Comparison of ENCODE assay signal across 8 mouse cellular contexts in genomic region chr10:17722158-17722557, GRCm38 (mm10). TPM values are rescaled to one million over a fixed set of nuclear protein-coding genes. Genes with fewer than 3 reads are reported as not detected.
A peak's percentile ranks its signal among the peaks of the same experiment; 100 is the strongest.
DNase-seq lines count a peak whose midpoint lies in the region; ATAC-seq and TF ChIP-seq lines count a peak whose summit lies in the region.

No protein-coding gene starts in this region.

- WGBS in forebrain, embryonic 12.5 days = under 1% methylated on average over 24 of the region's 24 CpGs
- WGBS in heart, postnatal 0 days = 0% methylated on average over 24 of the region's 24 CpGs
- 0% methylated on average over 24 of the region's 24 CpGs for WGBS in liver, embryonic 16.5 days (ENCODE audit: insufficient replicate concordance)
- WGBS in neural tube, embryonic 14.5 days = under 1% methylated on average over 24 of the region's 24 CpGs

- H3K9ac ChIP-seq in CH12.LX (ENCODE audit: insufficient read depth, low read depth) = peak overlapping the region; percentile 79
- peak overlapping the region; percentile 93 for H3K9ac ChIP-seq in forebrain, embryonic 12.5 days
- peak overlapping the region; percentile 97 for H3K9ac ChIP-seq in heart, postnatal 0 days (replicated peaks; ENCODE audit: low read depth, low read length)
- peak overlapping the region; percentile 69 for H3K9ac ChIP-seq in liver, embryonic 16.5 days (ENCODE audit: low read depth, low read length)
- H3K9ac ChIP-seq in neural tube, embryonic 14.5 days (replicated peaks; ENCODE audit: low read depth, low read length) = peak overlapping the region; percentile 96

- H3K9me3 ChIP-seq in CH12.LX (replicated peaks; ENCODE audit: low read length) = no peaks in the 10 kb centered on the region
- H3K9me3 ChIP-seq in forebrain, embryonic 12.5 days = no peaks in the 10 kb centered on the region
- H3K9me3 ChIP-seq in heart, postnatal 0 days (replicated peaks; ENCODE audit: control insufficient read depth, low read length) = no peaks in the 10 kb centered on the region
- H3K9me3 ChIP-seq in liver, embryonic 16.5 days (replicated peaks; ENCODE audit: control insufficient read depth, low read length) = no peaks in the 10 kb centered on the region
- no peaks in the 10 kb centered on the region for H3K9me3 ChIP-seq in neural tube, embryonic 14.5 days (ENCODE audit: control insufficient read depth, low read length)

- peak in 1 of 2 experiments; percentile 30; a peak in 1 of 4 replicates for TF ChIP-seq CTCF in CH12.LX (conservative IDR thresholded peaks at IDR 0.05 in 1 of 2, IDR thresholded peaks at IDR 0.05 in 1 of 2; ENCODE audit: low read depth in 2 of 2, low read length in 2 of 2)
- TF ChIP-seq CTCF in heart, postnatal 0 days (IDR thresholded peaks at IDR 0.05; ENCODE audit: low read depth) = no peak

- H3K27me3 ChIP-seq in CH12.LX (replicated peaks) = no peaks in the 10 kb centered on the region
- H3K27me3 ChIP-seq in forebrain, embryonic 12.5 days = no peaks in the 10 kb centered on the region
- H3K27me3 ChIP-seq in heart, postnatal 0 days (ENCODE audit: control insufficient read depth, insufficient read depth, low read length) = no peaks in the 10 kb centered on the region
- no peaks in the 10 kb centered on the region for H3K27me3 ChIP-seq in liver, embryonic 16.5 days (ENCODE audit: control insufficient read depth, insufficient read depth, low read depth, low read length)
- H3K27me3 ChIP-seq in neural tube, embryonic 14.5 days (ENCODE audit: control insufficient read depth, insufficient read depth, low read length) = no peaks in the 10 kb centered on the region

- peak; percentile 38 for TF ChIP-seq EP300 in CH12.LX (IDR thresholded peaks at IDR 0.05; ENCODE audit: low read length)
- TF ChIP-seq EP300 in heart, postnatal 0 days (IDR thresholded peaks at IDR 0.05; ENCODE audit: low read depth) = peak; percentile 79

- peak; percentile 31; the same call in 1 of the 2 replicates for TF ChIP-seq RAD21 in CH12.LX (IDR thresholded peaks at IDR 0.05; ENCODE audit: low read depth, low read length)

- peak; percentile 80 for ATAC-seq in forebrain, embryonic 12.5 days (ENCODE audit: low FRiP score)
- peak; percentile 75 for ATAC-seq in heart, postnatal 0 days (ENCODE audit: insufficient read depth, low read depth)
- peak; percentile 79 for ATAC-seq in liver, embryonic 16.5 days (ENCODE audit: low read depth)
- peak; percentile 85 for ATAC-seq in neural tube, embryonic 14.5 days (ENCODE audit: low read depth)

- peak; percentile 32; the same call in 1 of the 2 replicates for TF ChIP-seq POLR2A in CH12.LX (IDR thresholded peaks at IDR 0.05; ENCODE audit: low read depth, low read length)

- dilution Hi-C loops in CH12.LX (cut with MboI; ENCODE audit: extremely low pct_ligation_motif_present, extremely low pct_unique_long_range_greater_than_20kb, low sequenced_read_pairs) = no loop called here

- DNase-seq in CH12.LX (ENCODE audit: extremely low read depth) = peak; percentile 93
- peak; percentile 88 for DNase-seq in c-Kit-positive CD71-positive TER-119-positive erythroid progenitor cells, embryonic 14.5 days (ENCODE audit: low spot score)
- DNase-seq in heart, postnatal 0 days (ENCODE audit: low spot score) = peak; percentile 93
- DNase-seq in kidney, postnatal 4 days = peak; percentile 96 to 97
- peak; percentile 98 for DNase-seq in testis, postnatal 10 days (ENCODE audit: low spot score)

- peak overlapping the region; percentile 70 to 93 (median 78) for H3K4me3 ChIP-seq in CH12.LX (replicated peaks in 1 of 3; ENCODE audit: low read depth in 2 of 3, low read length in 2 of 3, poor library complexity in 1 of 3)
- peak overlapping the region; percentile 90 for H3K4me3 ChIP-seq in forebrain, embryonic 12.5 days (replicated peaks)
- peak overlapping the region; percentile 93 for H3K4me3 ChIP-seq in heart, postnatal 0 days (ENCODE audit: low read depth, low read length)
- peak overlapping the region; percentile 89 for H3K4me3 ChIP-seq in liver, embryonic 16.5 days (ENCODE audit: low read depth, low read length)
- peak overlapping the region; percentile 94 for H3K4me3 ChIP-seq in neural tube, embryonic 14.5 days (ENCODE audit: low read depth, low read length)

- H3K79me2 ChIP-seq in CH12.LX (replicated peaks; ENCODE audit: control insufficient read depth, extremely low read depth, insufficient read depth, poor library complexity, severe bottlenecking) = peaks cover 23% of the 10 kb centered on the region

- peaks cover 5 to 27% of the 10 kb centered on the region in 2 experiments; a peak in 3 of 4 replicates for H3K4me1 ChIP-seq in CH12.LX (ENCODE audit: control insufficient read depth in 1 of 2, insufficient read depth in 2 of 2)
- H3K4me1 ChIP-seq in forebrain, embryonic 12.5 days = peaks cover 20% of the 10 kb centered on the region
- peaks cover 16% of the 10 kb centered on the region for H3K4me1 ChIP-seq in heart, postnatal 0 days (ENCODE audit: control insufficient read depth, insufficient read depth)
- H3K4me1 ChIP-seq in liver, embryonic 16.5 days (ENCODE audit: control insufficient read depth, low read depth, low read length) = peaks cover 36% of the 10 kb centered on the region
- peaks cover 17% of the 10 kb centered on the region; the same call in 1 of the 2 replicates for H3K4me1 ChIP-seq in neural tube, embryonic 14.5 days (ENCODE audit: control insufficient read depth, insufficient read depth, low read length)

- peaks cover 11 to 22% of the 10 kb centered on the region in 2 experiments for H3K36me3 ChIP-seq in CH12.LX (replicated peaks in 1 of 2; ENCODE audit: control insufficient read depth in 1 of 2, insufficient read depth in 1 of 2, low read length in 1 of 2)
- no peaks in the 10 kb centered on the region for H3K36me3 ChIP-seq in forebrain, embryonic 12.5 days (replicated peaks)
- no peaks in the 10 kb centered on the region for H3K36me3 ChIP-seq in heart, postnatal 0 days (replicated peaks; ENCODE audit: control insufficient read depth, insufficient read depth, low read length)
- H3K36me3 ChIP-seq in liver, embryonic 16.5 days (ENCODE audit: control insufficient read depth, insufficient read depth) = no peaks in the 10 kb centered on the region
- no peaks in the 10 kb centered on the region for H3K36me3 ChIP-seq in neural tube, embryonic 14.5 days (ENCODE audit: control insufficient read depth, insufficient read depth, low read length)

- in situ Hi-C loops in CH12.LX (cut with MboI; ENCODE audit: low pct_ligation_motif_present, low pct_unique_long_range_greater_than_20kb, low sequenced_read_pairs) = loop anchor here (5.0 to 25.0 kb wide), 4 partner anchors 40 to 735 kb away; no protein-coding TSS in a partner anchor

- H3K4me2 ChIP-seq in CH12.LX (ENCODE audit: insufficient read depth, low read depth, poor library complexity, severe bottlenecking) = peak overlapping the region; percentile 68
- H3K4me2 ChIP-seq in forebrain, embryonic 12.5 days = peak overlapping the region; percentile 64
- peak overlapping the region; percentile 96 for H3K4me2 ChIP-seq in heart, postnatal 0 days (ENCODE audit: low read depth, low read length)
- peak overlapping the region; percentile 95 for H3K4me2 ChIP-seq in liver, embryonic 16.5 days (ENCODE audit: low read depth, low read length)
- H3K4me2 ChIP-seq in neural tube, embryonic 14.5 days (ENCODE audit: low read depth, low read length) = peak overlapping the region; percentile 79

- H3K27ac ChIP-seq in CH12.LX (ENCODE audit: insufficient read depth, low read depth) = peak overlapping the region; percentile 91
- peak overlapping the region; percentile 99 for H3K27ac ChIP-seq in forebrain, embryonic 12.5 days
- H3K27ac ChIP-seq in heart, postnatal 0 days (ENCODE audit: low read depth) = peak overlapping the region; percentile 100
- H3K27ac ChIP-seq in liver, embryonic 16.5 days (ENCODE audit: low read length) = peak overlapping the region; percentile 95
- peak overlapping the region; percentile 98 for H3K27ac ChIP-seq in neural tube, embryonic 14.5 days (ENCODE audit: low read depth, low read length)

TF ChIP-seq in CH12.LX, 34 proteins besides CTCF, POLR2A, EP300 and RAD21 (continues in another document):
- TF ChIP-seq MYC (IDR thresholded peaks at IDR 0.05; ENCODE audit: low read depth, low read length) (peak; percentile 40; the same call in 1 of the 2 replicates), ETS1 (conservative IDR thresholded peaks at IDR 0.05; ENCODE audit: low read depth, low read length) (peak; percentile 56; the same call in 1 of the 2 replicates), JUN (IDR thresholded peaks at IDR 0.05; ENCODE audit: insufficient read depth, low read depth, low read length) (no peak), ZKSCAN1 (IDR thresholded peaks at IDR 0.05; ENCODE audit: borderline replicate concordance, low read depth, low read length) (no peak), SMC3 (IDR thresholded peaks at IDR 0.05; ENCODE audit: low read depth, low read length) (peak; percentile 24), MAX (IDR thresholded peaks at IDR 0.05; ENCODE audit: low read length) (no peak; the same call in 1 of the 2 replicates), CHD1 (IDR thresholded peaks at IDR 0.05; ENCODE audit: low read depth, low read length) (0 out of 2 replicates have a peak, but pooled peaks have one; percentile 45), MAFK (IDR thresholded peaks at IDR 0.05; ENCODE audit: insufficient replicate concordance, low read length) (0 out of 2 replicates have a peak, but pooled peaks have one; percentile 31), ZNF384 (IDR thresholded peaks at IDR 0.05; ENCODE audit: low read depth, low read length) (peak; percentile 3; the same call in 1 of the 2 replicates), NRF1 (IDR thresholded peaks at IDR 0.05; ENCODE audit: low read depth, low read length) (no peak; the same call in 1 of the 2 replicates), ELF1 (IDR thresholded peaks at IDR 0.05; ENCODE audit: low read depth, low read length) (no peak; the same call in none of the 2 replicates), HCFC1 (IDR thresholded peaks at IDR 0.05; ENCODE audit: low read depth, low read length) (peak; percentile 58), KAT2A (IDR thresholded peaks at IDR 0.05; ENCODE audit: insufficient replicate concordance, low read length) (no peak), MEF2A (IDR thresholded peaks at IDR 0.05; ENCODE audit: borderline replicate concordance, low read depth, low read length) (peak; percentile 11; the same call in 1 of the 2 replicates), SIN3A (IDR thresholded peaks at IDR 0.05; ENCODE audit: low read length) (peak; percentile 90)

RNA-seq across cellular contexts. Expression of gene Cited2, which starts 0.9 kb away (rescaled TPM):
- total RNA-seq in CH12.LX (2012; rRNA removed) (25.3 and 28.6 TPM in 2 replicates), CH12.LX (2014; rRNA removed) (22.6 and 23.7 TPM in 2 replicates)
- polyA plus RNA-seq in CH12.LX (2012; ENCODE audit: insufficient read length, low read depth) = 119 and 149 TPM in 2 replicates
- polyA plus RNA-seq in forebrain, embryonic 12.5 days (2016; fragmentation: Nextera tagmentation; extraction: Ambion mirVana) = 67.6 and 74.3 TPM in 2 replicates
- 57.6 and 63.6 TPM in 2 replicates for total RNA-seq in heart, postnatal 0 days (2014; rRNA removed; ENCODE audit: low replicate concordance)
- polyA plus RNA-seq in heart, postnatal 0 days (2015; fragmentation: Nextera tagmentation; extraction: Ambion mirVana) = 15.8 and 23.1 TPM in 2 replicates
- 14.5 and 19.4 TPM in 2 replicates for polyA plus RNA-seq in liver, embryonic 16.5 days (2015; fragmentation: Nextera tagmentation; extraction: Ambion mirVana)
- polyA plus RNA-seq in neural tube, embryonic 14.5 days (2014; fragmentation: Nextera tagmentation; extraction: Ambion mirVana) = 75.1 and 89.7 TPM in 2 replicates

Comparison
In these comparisons a context has a peak if more than half of its experiments do, and no peak if none do; other contexts are left out.
1. Peak in every context shown above with its lines: DNase-seq, ATAC-seq, H3K4me3 ChIP-seq and H3K27ac ChIP-seq.